Mouse (Mus musculus): ENCODE data around the gene Irx3. TPM values are rescaled to one million over a fixed set of nuclear protein-coding genes. Genes with fewer than 3 reads are reported as not detected.

The Irx3 gene
- total and polyA plus RNA-seq, 2 experiments from 2014 or later: 10.6 to 27.2 TPM

GRCm38 (mm10) chr8:91800523-91801240, 1.2 kb downstream of the Irx3 start:
- Histone ChIP-seq H3K27ac (ENCODE audit: low read depth, low read length) (peak overlapping the region; percentile 68), H3K4me2 (ENCODE audit: low read depth, low read length, poor library complexity, severe bottlenecking) (peak overlapping the region; percentile 74), H3K9me3 (ENCODE audit: low read length) (no peaks in the 10 kb centered on the region), H3K27me3 (ENCODE audit: insufficient read depth, low read length) (peaks cover 30% of the 10 kb centered on the region), H3K36me3 (ENCODE audit: insufficient read depth, low read length) (no peaks in the 10 kb centered on the region), H3K4me1 (ENCODE audit: insufficient read depth, low read length) (0 out of 2 replicates have a peak, but pooled peaks cover 4% of the 10 kb centered on the region), H3K9ac (replicated peaks; ENCODE audit: low read length, poor library complexity, severe bottlenecking) (peak overlapping the region; percentile 65), H3K4me3 (ENCODE audit: low read depth, low read length) (peak overlapping the region; percentile 55)
- DNase-seq (ENCODE audit: low spot score): no peak
- no peak for TF ChIP-seq CTCF (IDR thresholded peaks at IDR 0.05)
- ATAC-seq (ENCODE audit: low FRiP score): peak; percentile 13; the same call in 1 of the 2 replicates
- WGBS: under 1% methylated on average over 62 of the region's 64 CpGs

DNA sequence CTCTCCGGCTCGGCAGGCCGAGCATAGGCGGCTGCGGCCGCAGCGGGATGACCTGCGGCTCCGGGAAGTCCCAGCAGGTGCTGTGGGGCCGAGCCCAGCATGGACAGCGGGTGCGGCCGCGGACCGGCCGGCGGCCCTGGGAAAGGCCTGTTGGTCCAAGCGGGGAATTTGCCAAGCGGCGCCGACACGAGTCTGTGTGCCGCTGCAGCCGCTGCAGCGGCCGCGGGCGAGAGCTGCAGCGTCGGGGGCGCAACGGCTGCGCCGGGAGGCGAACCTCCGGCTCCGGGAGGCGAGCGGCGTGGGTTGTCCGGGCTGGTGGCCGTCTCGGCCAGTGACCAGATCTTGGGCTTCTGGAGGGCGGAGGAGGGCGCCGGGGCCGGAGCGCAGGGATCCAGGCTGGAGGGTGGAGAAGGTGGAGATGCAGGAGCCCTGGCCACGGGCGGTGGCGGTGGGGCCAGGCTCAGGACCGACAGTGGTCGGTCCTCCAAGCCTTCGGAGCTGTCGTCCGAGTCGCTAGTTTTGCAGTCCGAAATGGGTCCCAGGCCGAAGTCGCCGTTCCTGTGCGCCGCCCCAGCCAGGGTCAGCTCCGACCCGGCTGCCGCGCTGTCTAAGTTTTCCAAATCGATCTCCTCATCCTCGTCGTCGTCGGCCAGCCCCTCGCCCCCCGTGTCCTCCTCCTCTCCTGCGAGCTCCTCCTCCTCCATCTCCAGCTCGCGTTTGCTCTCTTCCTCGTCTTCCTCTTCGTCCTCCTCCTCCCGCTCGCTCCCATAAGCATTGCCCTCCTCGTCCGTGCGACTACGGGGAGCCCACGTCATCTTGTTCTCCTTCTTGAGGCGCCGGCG, 2.0 kb downstream of the Irx3 start:
- no peak for TF ChIP-seq CTCF (IDR thresholded peaks at IDR 0.05)
- peak overlapping the region; percentile 55 for H3K4me3 ChIP-seq (ENCODE audit: low read depth, low read length)
- peaks cover 27% of the 10 kb centered on the region for H3K27me3 ChIP-seq (ENCODE audit: insufficient read depth, low read length)

GRCm38 (mm10) chr8:91799016-91799581, 2.8 kb downstream of the Irx3 start:
- peak overlapping the region; percentile 65 for H3K9ac ChIP-seq (replicated peaks; ENCODE audit: low read length, poor library complexity, severe bottlenecking)
- peak overlapping the region; percentile 74 for H3K4me2 ChIP-seq (ENCODE audit: low read depth, low read length, poor library complexity, severe bottlenecking)
- TF ChIP-seq CTCF (IDR thresholded peaks at IDR 0.05): no peak
- H3K27me3 ChIP-seq (ENCODE audit: insufficient read depth, low read length): peaks cover 26% of the 10 kb centered on the region
- 0 out of 2 replicates have a peak, but pooled peaks cover 4% of the 10 kb centered on the region for H3K4me1 ChIP-seq (ENCODE audit: insufficient read depth, low read length)
- 21% methylated on average over 16 of the region's 16 CpGs for WGBS
- peak overlapping the region; percentile 55 for H3K4me3 ChIP-seq (ENCODE audit: low read depth, low read length)
- H3K27ac ChIP-seq (ENCODE audit: low read depth, low read length): 0 out of 2 replicates have a peak overlapping the region, but pooled peaks have one; percentile 68
- no peak for ATAC-seq (ENCODE audit: low FRiP score)
- H3K36me3 ChIP-seq (ENCODE audit: insufficient read depth, low read length): no peaks in the 10 kb centered on the region
- DNase-seq (ENCODE audit: low spot score): no peak
- H3K9me3 ChIP-seq (ENCODE audit: low read length): no peaks in the 10 kb centered on the region

More for the DNA sequence above, 2.0 kb downstream of the Irx3 start:
- ATAC-seq (ENCODE audit: low FRiP score): no peak
- H3K9me3 ChIP-seq (ENCODE audit: low read length): no peaks in the 10 kb centered on the region
- H3K9ac ChIP-seq (replicated peaks; ENCODE audit: low read length, poor library complexity, severe bottlenecking): peak overlapping the region; percentile 65
- 0 out of 2 replicates have a peak, but pooled peaks cover 4% of the 10 kb centered on the region for H3K4me1 ChIP-seq (ENCODE audit: insufficient read depth, low read length)
- H3K4me2 ChIP-seq (ENCODE audit: low read depth, low read length, poor library complexity, severe bottlenecking): peak overlapping the region; percentile 74
- WGBS: under 1% methylated on average over 70 of the region's 89 CpGs
- no peak for DNase-seq (ENCODE audit: low spot score)
- H3K36me3 ChIP-seq (ENCODE audit: insufficient read depth, low read length): no peaks in the 10 kb centered on the region
- peak overlapping the region; percentile 68 for H3K27ac ChIP-seq (ENCODE audit: low read depth, low read length)

GRCm38 (mm10) chr8:91797626-91798271, 4.1 kb downstream of the Irx3 start:
- Histone ChIP-seq H3K9ac (replicated peaks; ENCODE audit: low read length, poor library complexity, severe bottlenecking) (peak overlapping the region; percentile 39; the same call in 1 of the 2 replicates), H3K36me3 (ENCODE audit: insufficient read depth, low read length) (no peaks in the 10 kb centered on the region), H3K4me3 (ENCODE audit: low read depth, low read length) (peak overlapping the region; percentile 29), H3K27ac (ENCODE audit: low read depth, low read length) (no peak overlapping the region), H3K4me1 (ENCODE audit: insufficient read depth, low read length) (peaks cover 7% of the 10 kb centered on the region; the same call in 1 of the 2 replicates), H3K27me3 (ENCODE audit: insufficient read depth, low read length) (peaks cover 21% of the 10 kb centered on the region), H3K9me3 (ENCODE audit: low read length) (no peaks in the 10 kb centered on the region), H3K4me2 (ENCODE audit: low read depth, low read length, poor library complexity, severe bottlenecking) (peak overlapping the region; percentile 74)
- peak; percentile 36; the same call in 1 of the 2 replicates for ATAC-seq (ENCODE audit: low FRiP score)
- WGBS: under 1% methylated on average over 35 of the region's 35 CpGs
- DNase-seq (ENCODE audit: low spot score): no peak
- TF ChIP-seq CTCF (IDR thresholded peaks at IDR 0.05): peak; percentile 67

DNA sequence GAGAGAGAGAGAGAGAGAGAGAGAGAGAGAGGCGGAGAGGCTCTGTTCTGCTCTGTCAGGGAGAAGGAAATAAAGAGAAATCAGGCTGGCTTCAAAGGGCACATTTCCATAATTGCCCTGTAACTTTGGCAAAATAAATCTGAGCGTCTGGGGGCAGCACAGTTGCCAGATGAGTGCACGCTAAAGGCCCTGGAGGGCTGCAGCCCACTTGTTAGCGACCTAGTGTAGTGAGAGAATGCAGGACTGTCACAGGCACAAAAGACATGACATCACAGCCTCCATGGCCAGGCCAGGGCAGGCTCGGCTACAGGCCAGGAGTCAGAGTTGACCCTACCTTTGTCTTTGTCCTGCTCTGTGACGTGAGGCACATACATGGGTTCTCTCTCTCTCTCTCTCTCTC, 8.0 kb downstream of the Irx3 start:
- H3K9ac ChIP-seq (replicated peaks; ENCODE audit: low read length, poor library complexity, severe bottlenecking): no peak overlapping the region
- H3K4me3 ChIP-seq (ENCODE audit: low read depth, low read length): no peak overlapping the region
- no peaks in the 10 kb centered on the region for H3K36me3 ChIP-seq (ENCODE audit: insufficient read depth, low read length)
- ATAC-seq (ENCODE audit: low FRiP score): no peak; the same call in 1 of the 2 replicates
- 26% methylated on average over 6 of the region's 6 CpGs for WGBS
- H3K27ac ChIP-seq (ENCODE audit: low read depth, low read length): no peak overlapping the region
- H3K4me2 ChIP-seq (ENCODE audit: low read depth, low read length, poor library complexity, severe bottlenecking): no peak overlapping the region
- peak; percentile 58 for DNase-seq (ENCODE audit: low spot score)
- H3K4me1 ChIP-seq (ENCODE audit: insufficient read depth, low read length): peaks cover 7% of the 10 kb centered on the region; the same call in 1 of the 2 replicates
- no peak for TF ChIP-seq CTCF (IDR thresholded peaks at IDR 0.05)
- no peaks in the 10 kb centered on the region for H3K9me3 ChIP-seq (ENCODE audit: low read length)
- peaks cover 21% of the 10 kb centered on the region; the same call in 1 of the 2 replicates for H3K27me3 ChIP-seq (ENCODE audit: insufficient read depth, low read length)
